Mouse (Mus musculus): ENCODE results near the gene Glyat.
"Not testable (repeated sequence)": the region's sequence is repeated elsewhere in the genome, so short reads cannot be mapped to it uniquely, and the experiment has no call there.

Glyat gene

DNA sequence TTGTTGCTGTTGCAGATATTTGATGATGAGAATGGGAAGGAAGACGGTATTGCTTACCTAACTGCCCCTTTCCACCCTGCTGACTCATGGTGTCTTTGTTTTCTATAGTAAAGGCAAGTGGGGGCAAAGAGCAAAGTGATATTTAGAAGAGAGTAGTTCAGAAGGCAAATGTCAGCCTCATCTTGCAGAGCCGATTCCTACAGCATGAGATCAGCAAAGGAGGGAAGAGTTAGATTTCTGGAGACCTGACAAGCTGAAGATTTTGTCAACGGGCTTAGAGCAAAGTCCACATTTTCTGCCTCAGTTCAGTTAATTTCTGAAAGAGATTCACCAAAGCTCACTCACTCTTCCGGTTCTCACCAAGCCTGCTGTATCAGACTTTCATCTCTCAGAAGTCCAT lies at the start of gene Glyat:
Gene Glyat (plus strand): TSS at position 133 of the 400 bp plus-strand sequence.
- no peak for DNase-seq (ENCODE audit: low read depth, low spot score)

DNA sequence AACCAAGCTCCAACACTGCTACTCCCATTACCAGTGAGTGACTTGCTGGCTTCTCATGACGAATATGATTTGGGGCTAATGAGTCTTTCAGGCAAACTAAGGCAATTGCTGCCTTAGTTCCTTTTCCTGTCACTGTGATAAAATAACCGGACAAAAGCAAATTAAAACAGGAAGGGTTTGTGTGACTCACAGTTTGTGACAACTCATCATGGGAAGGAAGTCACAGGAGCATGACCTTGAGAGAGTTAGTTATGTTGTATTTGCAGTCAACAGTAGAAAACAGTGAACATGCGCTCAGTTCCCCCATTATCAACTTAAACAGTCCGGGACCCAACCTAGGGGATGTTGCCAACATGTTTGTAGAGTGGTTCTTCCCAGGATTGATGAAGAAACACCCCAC lies 47.8 kb upstream of the Glyat start:
- DNase-seq (ENCODE audit: low read depth, low spot score): no peak

DNA sequence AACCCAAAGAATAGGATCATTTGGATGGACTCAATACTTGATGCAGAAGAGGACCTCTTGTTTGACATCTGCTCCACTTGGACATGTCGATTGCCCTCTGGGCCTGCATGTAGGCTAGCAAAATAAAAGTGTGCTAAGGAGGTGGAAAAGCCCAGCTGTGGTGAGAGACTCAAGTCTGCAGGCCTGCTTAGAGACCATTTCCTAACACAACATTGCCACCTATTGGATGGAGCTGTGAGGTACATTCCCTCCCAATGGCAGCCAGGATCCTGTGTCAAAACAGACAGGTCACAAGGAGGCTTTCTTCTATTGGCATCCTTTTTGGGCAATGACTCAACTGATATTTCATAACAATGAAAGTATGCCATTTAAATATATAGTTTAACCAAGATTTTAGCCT lies 41.2 kb upstream of the Glyat start:
- peak; percentile 38 for DNase-seq (ENCODE audit: low read depth, low spot score)

DNA sequence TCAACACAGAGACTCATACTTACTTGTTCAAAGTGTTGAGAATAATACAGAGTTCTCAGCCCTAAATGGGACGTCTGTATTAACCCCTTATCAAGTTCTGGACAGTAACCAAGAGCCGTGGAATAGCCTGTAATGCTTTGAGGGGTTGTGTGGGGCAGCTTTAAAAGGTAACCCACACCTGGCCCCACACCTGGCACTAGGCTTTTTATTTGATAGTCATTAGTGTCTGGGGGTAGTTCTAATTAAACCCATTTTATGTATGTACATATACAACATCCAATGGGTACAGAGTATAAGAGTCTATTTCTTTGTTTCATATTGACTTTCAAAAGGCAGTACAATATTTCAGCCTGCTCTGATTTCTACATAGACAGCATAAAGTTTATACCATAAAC lies 38.0 kb upstream of the Glyat start:
- DNase-seq (ENCODE audit: low read depth, low spot score): no peak

DNA sequence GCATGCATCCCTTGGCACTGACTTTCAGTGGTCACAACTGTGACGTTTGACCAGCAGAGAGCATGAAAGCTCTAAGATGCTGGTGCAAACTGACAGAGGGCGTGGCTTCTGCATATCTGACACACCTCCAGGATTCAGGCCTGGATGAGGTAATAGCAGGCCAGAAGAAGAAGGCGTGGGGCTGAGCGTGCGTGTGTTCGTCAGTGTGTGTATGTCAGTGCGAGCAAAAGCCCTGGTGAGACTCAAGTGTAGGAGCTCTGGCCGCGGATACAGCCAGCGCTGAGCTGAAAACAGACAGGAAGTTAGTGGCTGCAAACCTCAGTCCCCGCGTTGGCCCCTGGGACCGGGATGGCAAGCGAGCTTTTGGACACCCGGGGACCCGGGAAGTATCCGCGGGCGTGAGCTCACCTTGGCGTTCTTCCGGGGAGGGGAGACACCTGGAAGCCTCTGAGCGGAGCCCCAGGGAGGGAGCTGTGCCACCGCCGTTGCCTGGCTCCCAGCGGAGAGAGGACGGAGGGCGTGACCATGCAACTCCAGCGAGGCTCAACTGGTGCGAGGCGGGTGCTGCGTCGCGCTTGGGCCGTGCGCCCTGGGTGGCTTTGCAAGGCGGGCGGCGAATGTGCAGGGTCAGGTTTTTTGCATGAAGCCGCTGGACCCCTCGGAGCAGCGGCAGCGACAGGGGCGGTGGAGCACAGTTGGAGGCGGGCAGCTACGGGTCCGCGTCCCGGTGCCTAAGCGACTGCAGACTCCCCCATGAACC lies 37.4 kb upstream of the Glyat start:
- peak; percentile 28 for DNase-seq (ENCODE audit: low read depth, low spot score)

DNA sequence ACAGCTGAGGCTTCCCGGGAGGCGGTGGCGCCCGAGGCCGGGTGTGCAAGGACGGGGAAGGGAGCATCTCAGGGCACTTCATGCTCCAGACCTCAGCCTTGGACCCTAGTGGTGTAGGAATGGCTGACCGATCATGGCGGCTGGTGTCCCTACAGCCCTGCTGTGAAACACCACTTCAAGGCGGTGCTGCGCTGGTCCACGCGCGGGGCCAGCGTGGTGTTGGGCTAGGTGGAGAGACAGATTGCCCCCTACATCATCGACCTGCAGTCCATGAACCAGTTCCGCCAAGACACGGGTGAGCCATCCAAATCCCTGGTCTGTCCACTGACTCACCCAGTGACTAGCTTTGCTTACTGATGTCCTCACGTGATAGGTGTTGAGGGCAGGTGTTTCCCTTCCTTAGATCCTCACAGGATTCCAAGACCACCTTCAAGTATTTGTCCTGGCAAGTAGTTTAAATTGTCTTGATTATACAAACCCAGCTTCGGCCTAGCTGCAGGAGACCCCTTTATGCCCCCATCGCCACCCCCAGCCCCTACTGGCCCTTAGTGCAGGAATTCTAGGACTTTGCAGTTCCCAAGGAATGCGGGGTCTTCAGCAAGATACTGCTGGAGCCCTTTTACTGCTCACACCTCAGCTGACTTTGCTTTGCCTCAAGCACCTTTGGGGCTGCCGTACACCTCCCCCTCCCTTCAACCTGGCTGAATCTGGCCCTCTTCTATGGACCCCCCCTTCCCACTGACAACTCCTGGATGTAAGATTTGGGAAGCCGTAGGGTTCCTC lies 36.6 kb upstream of the Glyat start:
- no peak for DNase-seq (ENCODE audit: low read depth, low spot score)

DNA sequence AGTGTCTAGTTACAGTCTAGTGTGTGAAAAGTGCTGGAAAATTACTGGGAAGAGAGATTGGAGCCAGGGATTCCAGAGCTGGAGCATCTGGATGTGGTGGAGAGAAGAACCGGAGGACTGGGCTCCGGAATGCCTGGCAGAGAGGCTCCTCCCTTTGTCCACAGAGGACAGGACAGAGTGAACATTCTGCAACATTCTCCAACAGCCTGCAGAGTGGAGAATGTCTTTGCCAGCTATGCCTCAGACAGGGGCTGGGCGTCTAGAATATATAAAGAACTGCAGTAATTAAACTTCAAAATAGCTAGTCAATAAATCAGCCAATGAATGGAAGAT lies 36.1 kb upstream of the Glyat start:
- no peak for DNase-seq (ENCODE audit: low read depth, low spot score)

DNA sequence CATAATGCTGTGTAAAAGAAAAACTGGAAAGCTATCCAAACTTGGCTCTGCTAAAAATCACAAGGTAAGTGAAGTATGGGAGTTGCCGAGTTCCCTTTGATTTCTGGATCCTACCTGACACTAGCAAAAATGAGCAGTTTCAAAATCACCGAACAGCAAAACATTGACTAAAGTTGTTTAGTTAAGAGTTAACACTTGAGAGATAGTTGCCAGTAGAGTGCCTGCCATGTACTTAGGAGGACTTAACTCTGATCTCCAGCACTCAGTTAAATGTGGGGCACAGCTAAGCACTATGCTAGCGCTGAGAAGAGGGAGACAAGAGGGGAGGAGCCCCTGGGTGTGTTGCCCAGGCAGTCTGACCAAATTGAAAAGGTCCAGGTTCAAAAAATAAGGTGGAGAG lies 34.4 kb upstream of the Glyat start:
- no peak for DNase-seq (ENCODE audit: low read depth, low spot score)

DNA sequence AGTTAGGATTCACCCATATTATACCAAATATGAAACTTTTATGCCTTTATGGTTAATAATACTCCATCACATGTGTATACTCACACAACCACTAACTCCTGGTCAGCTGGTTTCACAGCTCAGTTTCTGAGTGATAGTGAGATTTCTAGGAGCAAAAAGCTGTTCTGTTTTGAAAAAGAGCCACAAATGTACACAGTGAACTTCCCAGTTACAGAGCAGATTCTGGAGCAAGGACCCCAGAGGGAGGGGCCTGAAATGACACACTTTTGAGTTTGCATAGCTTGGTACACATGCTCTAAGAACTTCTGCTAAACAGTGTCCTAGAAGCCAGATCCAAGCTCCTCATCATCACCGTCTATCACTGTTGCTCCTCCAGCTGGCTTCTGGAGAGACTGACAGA lies 33.4 kb upstream of the Glyat start, which contains the start of gene Gm4952:
Gene Gm4952 (plus strand): TSS at position 301 of the 400 bp plus-strand sequence.
- no peak for DNase-seq (ENCODE audit: low read depth, low spot score)

DNA sequence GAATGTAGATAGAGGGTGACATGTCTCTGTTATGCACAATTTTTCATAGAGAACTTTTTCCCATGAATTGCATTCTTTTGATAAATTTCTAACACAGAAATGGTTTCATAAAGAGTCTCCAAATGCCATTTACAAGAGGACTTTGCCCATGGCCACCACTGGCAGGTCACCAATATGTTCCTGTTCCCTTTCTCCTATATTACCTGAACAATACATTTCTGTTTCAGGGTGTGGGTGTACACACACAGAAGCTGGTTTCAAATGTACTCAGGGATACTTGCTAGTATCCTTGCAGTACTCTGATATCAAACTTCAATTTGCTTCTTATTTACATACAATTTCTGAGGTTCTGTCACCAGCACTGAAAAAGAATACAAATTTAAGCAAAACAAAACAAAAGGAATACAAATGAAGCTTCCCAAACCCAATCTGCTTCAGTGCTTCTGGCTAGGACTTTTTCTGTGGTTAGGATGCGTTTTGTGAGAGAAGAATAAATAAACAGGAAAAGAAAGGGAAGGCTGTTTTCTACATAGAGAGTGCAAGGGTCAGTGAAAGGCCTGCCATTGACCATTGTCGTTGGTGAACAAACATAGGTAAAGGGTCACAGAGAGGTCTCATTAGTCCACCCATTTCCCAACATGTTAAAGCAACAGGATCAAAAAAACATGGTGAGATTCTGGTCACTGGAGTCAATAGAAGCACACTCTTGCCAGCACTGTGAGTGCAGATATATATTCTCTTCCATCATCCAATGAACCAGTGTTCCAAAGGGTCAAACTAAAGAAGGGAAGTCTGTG lies 32.2 kb upstream of the Glyat start:
- no peak for DNase-seq (ENCODE audit: low read depth, low spot score)

DNA sequence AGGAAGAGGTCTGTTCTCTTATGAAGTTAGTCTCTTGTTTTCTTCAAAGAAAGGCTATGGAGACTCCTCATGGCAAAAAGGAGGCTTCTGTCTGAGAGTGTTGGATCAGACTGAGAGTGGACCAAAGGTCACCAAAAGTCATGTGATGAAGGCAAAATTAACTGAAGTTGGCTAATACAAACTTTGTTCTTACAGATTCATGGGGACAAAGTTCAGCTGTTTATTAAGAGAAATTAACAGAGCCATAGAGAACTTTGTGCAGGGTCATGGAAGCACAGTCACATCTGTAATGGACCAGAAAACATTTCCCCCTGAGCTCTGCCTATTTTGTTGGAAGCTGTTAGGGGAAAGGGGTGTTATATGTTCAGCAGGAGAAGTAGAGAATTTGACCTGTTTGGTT lies 24.8 kb upstream of the Glyat start:
- no peak for DNase-seq (ENCODE audit: low read depth, low spot score)

DNA sequence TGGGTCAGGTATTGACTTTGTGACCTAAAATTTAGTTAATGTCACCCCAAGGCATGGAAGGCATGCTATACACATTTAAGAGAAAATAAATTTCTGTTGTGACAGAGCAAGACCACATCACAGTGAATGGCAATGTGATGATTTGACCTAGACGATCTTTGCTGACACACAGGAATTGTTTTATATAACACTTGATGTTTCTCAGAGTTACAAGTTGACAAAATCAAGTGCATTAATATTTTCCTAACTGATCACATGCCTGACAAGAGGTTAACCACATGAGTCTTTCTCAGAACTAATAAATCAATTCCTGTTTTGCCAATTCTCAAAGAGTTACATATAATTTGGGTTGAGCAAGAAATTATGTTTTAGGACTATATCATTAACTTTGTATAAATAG lies 19.5 kb upstream of the Glyat start:
- no peak for DNase-seq (ENCODE audit: low read depth, low spot score)

DNA sequence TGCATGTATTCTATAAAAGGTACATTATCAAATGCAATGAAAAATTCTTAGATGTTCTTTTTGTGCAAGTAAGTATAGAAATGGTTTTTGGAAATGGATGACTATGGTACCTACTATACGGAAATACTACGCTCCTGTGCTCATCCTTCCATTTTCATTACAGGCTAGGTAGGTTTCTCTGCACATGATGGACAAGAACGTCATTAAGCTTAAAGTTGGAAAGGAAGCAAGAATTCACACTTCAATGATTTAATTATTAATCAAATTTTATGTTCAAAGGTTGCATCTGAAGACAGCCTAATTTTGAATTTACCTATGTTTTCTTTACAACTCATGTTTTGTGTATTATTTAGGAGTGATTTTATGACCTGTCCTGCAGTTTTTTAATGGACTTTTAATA lies 1.2 kb downstream of the Glyat start:
- DNase-seq (ENCODE audit: low read depth, low spot score): no peak

DNA sequence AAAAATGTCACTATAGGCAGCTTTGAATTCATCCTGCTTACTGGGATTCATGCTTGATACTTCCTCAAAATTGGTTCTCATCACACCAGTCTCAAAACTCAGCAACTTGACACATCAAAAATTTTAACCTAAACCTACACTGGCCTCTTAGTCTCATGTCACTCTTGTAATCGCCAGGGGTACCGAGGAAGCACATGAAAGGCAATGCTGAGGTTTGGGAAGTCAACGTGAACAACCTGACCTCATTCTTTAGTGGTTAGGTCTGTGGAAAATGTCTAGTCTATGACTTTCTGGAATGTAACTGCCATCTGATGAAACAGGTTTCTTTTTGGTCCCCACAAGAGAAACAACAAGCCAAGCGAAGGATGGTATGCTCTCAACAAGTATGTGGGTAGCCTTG lies 1.9 kb downstream of the Glyat start:
- no peak for DNase-seq (ENCODE audit: low read depth, low spot score)

DNA sequence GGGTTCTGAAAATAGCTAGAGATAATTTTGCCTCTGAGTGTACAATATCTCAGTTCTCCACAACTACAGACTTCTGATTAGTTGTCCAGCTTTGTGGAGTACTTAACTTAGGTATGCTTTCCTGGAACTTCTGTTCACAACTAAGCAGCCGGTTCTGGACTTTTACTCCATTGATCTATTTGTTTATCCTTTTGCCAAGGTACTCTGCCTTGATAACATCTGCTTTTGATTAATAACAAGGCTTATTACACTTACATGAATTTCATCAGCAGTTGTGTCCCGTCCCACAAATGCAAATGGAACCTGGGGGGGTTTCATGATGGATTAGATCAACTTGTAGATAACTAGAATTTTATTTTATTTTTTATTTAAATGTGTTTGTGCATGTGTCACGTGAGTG lies 3.8 kb downstream of the Glyat start:
- no peak for DNase-seq (ENCODE audit: low read depth, low spot score)

DNA sequence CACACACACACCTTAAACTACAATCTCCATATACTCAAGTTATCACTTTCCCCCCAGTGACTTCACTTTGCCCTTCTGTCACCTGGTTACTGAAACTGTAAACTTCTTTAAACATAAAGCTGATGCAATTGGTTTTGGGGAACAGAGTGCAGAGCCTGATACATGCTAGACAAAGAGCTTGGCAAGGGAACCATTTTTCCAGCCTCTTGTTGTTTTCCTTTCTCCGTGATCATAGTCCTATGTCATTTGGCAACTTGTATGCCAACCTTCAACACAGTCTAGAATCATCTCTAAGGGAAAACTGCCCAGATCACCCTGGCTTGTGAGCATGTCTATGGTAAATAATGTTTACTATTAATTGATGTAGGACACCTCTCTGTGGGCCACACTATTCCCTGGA lies 4.9 kb downstream of the Glyat start:
- DNase-seq (ENCODE audit: low read depth, low spot score): no peak

DNA sequence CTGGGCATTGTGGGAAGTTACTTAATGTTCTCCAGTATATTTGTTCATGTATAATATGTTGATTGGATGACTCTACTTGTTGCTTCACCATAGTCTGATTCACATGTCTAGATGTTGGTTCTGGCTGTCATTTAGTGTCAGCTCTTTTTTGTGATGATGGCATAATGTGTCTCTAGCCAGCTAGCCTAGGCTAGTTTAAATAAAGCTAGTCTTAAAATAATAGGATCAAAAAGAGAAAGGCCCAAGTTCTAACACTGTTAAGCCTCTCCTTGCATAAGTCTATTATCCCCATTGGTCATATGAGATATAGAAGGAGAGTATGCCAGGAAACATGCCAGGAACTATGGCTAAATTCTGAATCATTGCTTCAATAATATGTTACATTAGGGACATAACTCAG lies 16.4 kb downstream of the Glyat start:
- no peak for DNase-seq (ENCODE audit: low read depth, low spot score)

DNA sequence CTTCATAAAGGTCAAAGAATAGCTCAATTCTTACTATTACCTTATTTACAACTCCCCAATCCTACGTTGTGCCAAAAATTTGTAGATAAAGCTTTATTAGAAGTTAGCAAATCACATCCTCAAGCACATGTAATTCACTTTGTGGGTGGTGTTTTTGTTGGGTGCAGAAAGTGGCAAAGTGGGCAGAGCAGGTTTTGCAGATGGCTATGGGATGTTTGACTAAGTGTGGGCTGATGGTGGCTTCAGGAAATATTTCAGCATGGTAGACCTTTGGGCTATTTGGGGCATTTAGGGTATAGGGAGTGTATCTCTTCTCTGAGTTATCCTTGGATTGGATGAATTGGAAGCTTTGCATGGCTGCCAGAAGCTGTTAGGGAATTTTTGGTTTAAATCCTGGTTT lies 33.0 kb downstream of the Glyat start:
- no peak for DNase-seq (ENCODE audit: low read depth, low spot score)

DNA sequence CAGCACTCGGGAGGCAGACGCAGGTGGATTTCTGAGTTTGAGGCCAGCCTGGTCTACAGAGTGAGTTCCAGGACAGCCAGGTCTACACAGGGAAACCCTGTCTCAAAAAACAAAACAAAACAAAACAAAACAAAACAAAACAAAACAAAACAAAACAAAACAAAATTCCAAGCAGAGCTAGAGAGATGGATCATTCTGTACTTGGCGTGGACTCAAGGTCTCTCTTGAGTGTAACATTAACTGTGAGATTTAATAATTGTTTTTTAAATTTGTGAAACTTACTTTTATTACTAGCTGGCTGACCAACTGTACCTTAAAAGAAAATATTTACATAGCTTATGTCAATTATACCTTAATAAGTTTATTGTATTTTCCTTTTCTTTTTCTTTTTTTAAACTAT lies 35.5 kb downstream of the Glyat start:
- not testable (repeated sequence) for DNase-seq (ENCODE audit: low read depth, low spot score)

DNA sequence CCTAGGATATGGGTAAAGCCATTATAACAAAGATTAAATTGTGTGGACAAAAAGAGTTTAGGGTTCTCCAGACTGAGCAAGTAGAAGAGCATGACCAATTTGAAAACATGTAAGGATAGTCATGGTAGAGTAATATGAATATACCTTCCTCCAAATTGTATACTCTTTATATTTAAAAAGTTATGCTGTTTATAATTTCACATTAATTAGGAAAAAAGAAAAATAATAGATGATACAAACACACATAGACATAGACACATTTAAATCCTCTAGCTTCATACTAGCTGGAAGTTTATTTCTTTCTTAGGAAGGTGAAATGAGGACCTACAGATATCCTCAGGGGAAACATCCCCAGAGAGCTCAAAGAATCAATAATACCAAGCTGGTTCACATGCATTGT lies 37.0 kb downstream of the Glyat start, which contains the start of gene Olfr1442:
Gene Olfr1442 (plus strand): TSS at position 301 of the 400 bp plus-strand sequence.
- no peak for DNase-seq (ENCODE audit: low read depth, low spot score)

DNA sequence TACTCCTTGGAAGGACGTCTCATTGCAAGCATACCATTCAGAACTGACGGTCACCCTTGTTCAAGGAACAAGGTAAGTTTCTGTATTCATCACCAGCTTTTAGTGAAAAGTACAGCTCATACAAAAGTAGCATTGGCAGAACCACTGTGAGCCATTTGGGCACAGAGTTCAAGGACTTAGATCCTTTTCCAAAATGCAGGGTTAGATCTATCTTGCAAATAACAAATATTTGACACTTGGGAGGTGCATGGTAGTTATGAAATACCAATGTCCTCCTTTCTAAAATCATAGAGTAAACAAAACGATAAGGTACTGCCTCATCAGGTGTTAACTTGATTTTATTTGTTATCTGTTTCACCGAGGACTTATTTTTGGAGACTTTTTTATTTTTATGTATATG lies 37.9 kb downstream of the Glyat start:
- DNase-seq (ENCODE audit: low read depth, low spot score): no peak

DNA sequence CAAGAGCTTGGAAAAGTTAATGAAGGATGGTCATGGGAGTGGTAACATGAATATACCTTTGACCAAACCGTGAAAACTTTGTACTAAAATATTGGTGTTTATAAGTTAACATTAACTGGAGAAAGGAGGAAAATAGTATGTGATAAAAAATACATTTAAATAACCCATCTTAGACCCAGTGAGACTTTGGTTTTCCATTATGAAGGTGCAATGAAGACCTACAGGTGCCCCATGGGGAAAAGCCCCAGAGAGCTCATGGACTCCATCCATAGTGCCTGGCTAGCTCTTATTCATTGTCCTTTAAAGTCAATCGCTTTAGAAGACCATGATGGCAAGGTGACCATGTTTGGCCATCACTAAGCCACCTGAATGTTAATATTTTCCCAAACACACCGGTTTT lies 44.7 kb downstream of the Glyat start, which contains the start of gene Olfr1443:
Gene Olfr1443 (plus strand): TSS at position 301 of the 400 bp plus-strand sequence.
- no peak for DNase-seq (ENCODE audit: low read depth, low spot score)

All from retina, adult 2 months (tissue).